Mouse (Mus musculus) inflammation-experienced regulatory T-cells (primary cell): ENCODE data around the gene Serpinb6c. TPM values are rescaled to one million over a fixed set of nuclear protein-coding genes. Genes with fewer than 3 reads are reported as not detected.

Experiments used
- polyA plus RNA-seq, 2 experiments: library from polyadenylated mRNA; unstranded; fragments of 100-300 nt; shearing (Covaris generic); gene quantifications; one replicate each; pipeline ENCODE4 v1.2.1; 2017

The Serpinb6c gene
- under 1 TPM in 1 of 2 experiments, not detected in 1; 0.17 TPM for polyA plus RNA-seq

DNA sequence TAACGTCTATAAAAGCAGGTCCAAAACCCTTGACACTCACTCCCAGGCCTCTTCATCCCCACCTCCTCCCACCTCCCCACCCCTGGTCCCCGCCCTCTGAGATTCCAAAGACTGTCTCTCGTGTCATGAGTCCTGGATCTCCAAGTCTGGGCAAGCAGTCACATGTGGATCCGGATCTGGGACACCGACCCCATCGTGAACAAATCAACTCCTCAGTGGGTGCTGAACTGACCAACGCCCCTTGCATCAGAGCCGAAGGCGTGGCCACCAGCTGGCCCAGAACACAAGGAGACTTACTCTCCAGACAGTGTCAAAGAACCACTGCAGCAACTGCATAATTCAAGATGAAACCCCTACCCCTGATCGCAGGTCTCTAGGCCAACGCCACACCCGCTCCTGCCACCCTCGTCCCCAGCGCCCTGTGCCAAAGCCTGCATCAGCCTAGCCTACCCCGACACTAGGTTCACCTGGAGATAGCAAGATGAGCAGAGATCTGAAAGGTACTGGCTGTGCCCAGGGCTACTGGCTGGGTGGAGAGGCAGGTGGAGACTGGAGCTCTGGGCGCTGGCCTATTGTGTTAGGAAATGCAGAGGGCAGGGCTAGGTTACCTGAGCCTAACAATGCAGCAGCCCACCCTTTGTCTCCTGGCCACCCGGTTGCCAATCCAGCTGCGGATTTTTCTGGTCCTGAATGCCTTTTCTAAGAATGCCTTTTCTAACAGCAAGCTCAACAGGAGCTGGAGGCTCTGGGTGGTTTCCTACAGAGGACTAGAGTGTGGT, at the start of gene Serpinb6c:
Gene Serpinb6c, minus strand, starts transcription at position 533 of the 779 bp plus-strand sequence.

DNA sequence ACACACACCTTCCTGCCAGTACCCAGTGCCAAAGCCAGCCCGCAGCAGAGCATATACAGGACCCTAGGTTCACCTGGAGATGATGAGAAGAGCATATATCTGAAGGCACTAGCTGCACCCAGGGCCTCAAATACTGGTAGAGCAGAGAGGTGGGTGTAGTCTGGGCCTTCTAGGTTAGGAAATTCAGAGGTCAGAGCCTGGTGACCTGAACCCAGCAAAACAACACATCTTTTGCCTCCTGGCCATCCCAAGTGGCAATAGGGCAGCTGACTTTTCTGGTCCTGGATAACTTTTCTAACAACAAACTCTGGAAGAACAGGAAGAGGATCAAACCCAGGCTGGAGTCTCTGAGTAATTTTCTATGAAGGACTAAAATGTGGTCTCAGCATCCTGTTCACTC, 62.2 kb downstream of the Serpinb6c start, which contains the start of gene Serpinb6e:
Gene Serpinb6e, minus strand, starts transcription at position 101 of the 400 bp plus-strand sequence.

Other genes with a start within 250 kb of the Serpinb6c start
- not detected for gene Serpinb6d, start 244.3 kb downstream of the Serpinb6c start, polyA plus RNA-seq
- under 1 TPM; 0.11 to 0.24 TPM for gene Serpinb6e, start 62.3 kb downstream of the Serpinb6c start, polyA plus RNA-seq
- 10 to 100 TPM in 1 of 2 experiments, 1 to 10 TPM in 1; 6.5 to 21.9 TPM for gene Nqo2, start 59.0 kb upstream of the Serpinb6c start, polyA plus RNA-seq
- 10 to 100 TPM; 62.3 to 82.3 TPM for gene Ripk1, start 96.7 kb upstream of the Serpinb6c start, polyA plus RNA-seq
- 10 to 100 TPM; 44.3 to 54.0 TPM for gene Serpinb6a, start 97.1 kb upstream of the Serpinb6c start, polyA plus RNA-seq
- gene Bphl, start 131.9 kb upstream of the Serpinb6c start, polyA plus RNA-seq = 10 to 100 TPM; 30.8 to 37.4 TPM
- gene Tubb2a, start 172.3 kb upstream of the Serpinb6c start, polyA plus RNA-seq = 10 to 100 TPM; 12.1 to 18.0 TPM
- 1 to 10 TPM in 1 of 2 experiments, under 1 TPM in 1; 0.78 to 1.2 TPM for gene Tubb2b, start 224.8 kb upstream of the Serpinb6c start, polyA plus RNA-seq